Mouse (Mus musculus) heart, postnatal 0 days (tissue): ENCODE measurements around the gene Card10.

Source experiments
- CTCF ChIP-seq: IDR thresholded peaks from 2 replicates; pipeline ENCODE4 v1.5.1; 2016; ENCODE audit warnings: antibody characterized with exemption, control low read depth, low read depth
- EP300 ChIP-seq: IDR thresholded peaks from 2 replicates; pipeline ENCODE4 v1.6.1; 2016; ENCODE audit warnings: antibody characterized with exemption, low read depth

DNA sequence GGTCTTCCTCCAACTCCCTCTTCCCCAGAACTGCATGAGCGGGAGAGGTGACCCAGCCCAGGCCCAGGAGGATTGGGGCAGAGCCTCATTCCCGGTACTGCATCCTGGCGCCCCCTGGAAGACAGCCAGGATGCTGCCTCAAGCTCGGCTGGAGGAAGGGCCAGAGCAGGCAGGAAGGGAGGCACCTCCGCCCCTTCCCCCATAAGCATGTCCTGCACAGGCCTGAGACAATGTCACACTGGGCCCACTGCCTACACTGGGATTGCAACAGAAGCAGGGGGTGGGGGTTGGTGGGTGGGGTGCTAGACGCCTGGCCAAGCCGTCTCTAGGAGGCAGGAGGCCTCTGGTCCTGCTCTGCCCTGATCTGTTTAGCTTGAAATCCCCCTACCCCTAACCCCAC is 16.9 kb downstream of the Card10 start:
- no peak for TF ChIP-seq CTCF
- no peak for TF ChIP-seq EP300
